Mouse (Mus musculus) olfactory bulb, adult 2 months (tissue): Measurements from ENCODE around the gene Lipe.

ENCODE experiments used
- CTCF ChIP-seq: fragments of 200-500 bp; IDR thresholded peaks from 2 replicates; pipeline ENCODE4 v1.5.1; 2012; ENCODE audit warnings: low read depth, mild to moderate bottlenecking, low read length, moderate library complexity; ENCODE audit not compliant: insufficient read depth
- POLR2A ChIP-seq: fragments of 200-500 bp; IDR thresholded peaks from 2 replicates; pipeline ENCODE4 v1.6.1; 2012; ENCODE audit warnings: mild to moderate bottlenecking, low read depth, low read length, moderate library complexity; ENCODE audit not compliant: insufficient read depth

- TF ChIP-seq POLR2A (no peak), CTCF (no peak)
Observed at GRCm38 (mm10) chr7:25368333-25368732, 30.2 kb downstream of the Lipe start.
